Mouse (Mus musculus): ENCODE measurements at regions not wholly inside any gene's neighbourhood (a gene's known extent, or its start where the extent isn't known, plus 50 kb on each side); places are given as distances from the start of the nearest gene placed in this dataset.

- TF ChIP-seq CTCF (IDR thresholded peaks at IDR 0.05; ENCODE audit: control insufficient read depth, insufficient read depth, insufficient read length) (no peak), MYOG (IDR thresholded peaks at IDR 0.05; ENCODE audit: control insufficient read depth, extremely low read depth, insufficient read length) (no peak)
These were observed 92.9 kb upstream of the Rbfox1 start for GRCm38 (mm10) chr16:5792216-5792615.
